Mouse (Mus musculus) lung, adult 10 weeks (tissue): ENCODE results near the gene Eif4e1b. TPM values are rescaled to one million over a fixed set of nuclear protein-coding genes. Genes with fewer than 3 reads are reported as not detected.

Source experiments
- polyA plus RNA-seq: library from polyadenylated mRNA; stranded (reverse); fragments of 350-450 nt; fragmentation: Illumina TruSeq; extraction: RNeasy Lipid Tissue Mini Kit (QIAGEN cat#74804); gene quantifications from one replicate; pipeline ENCODE4 v1.2.3, GENCODE M21; 2014; ENCODE audit warnings: low read depth, low replicate concordance; ENCODE audit not compliant: insufficient read depth

Eif4e1b gene
- not detected for polyA plus RNA-seq

DNA sequence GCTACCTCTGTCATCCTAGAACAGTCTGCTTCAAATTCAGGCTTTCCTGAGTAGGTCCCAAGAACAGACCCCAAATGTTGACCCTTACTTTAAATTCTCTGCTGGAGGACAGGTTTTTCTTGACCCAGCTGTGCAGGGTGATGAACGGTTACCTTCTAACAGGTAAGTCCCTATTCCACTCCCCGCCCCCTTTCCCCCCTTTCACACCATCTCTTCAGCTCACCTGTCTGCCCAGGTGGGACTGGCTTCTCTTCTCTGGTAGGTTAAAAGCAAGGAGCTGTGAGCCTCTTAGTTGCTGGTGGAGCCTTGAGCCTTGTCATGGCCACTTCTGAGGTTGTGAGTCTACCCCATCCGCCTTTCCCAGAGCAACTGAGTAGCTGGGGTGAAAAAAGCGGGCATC is at the start of gene Eif4e1b:
TSS of gene Eif4e1b (plus strand) at position 301 of the 400 bp plus-strand sequence.

DNA sequence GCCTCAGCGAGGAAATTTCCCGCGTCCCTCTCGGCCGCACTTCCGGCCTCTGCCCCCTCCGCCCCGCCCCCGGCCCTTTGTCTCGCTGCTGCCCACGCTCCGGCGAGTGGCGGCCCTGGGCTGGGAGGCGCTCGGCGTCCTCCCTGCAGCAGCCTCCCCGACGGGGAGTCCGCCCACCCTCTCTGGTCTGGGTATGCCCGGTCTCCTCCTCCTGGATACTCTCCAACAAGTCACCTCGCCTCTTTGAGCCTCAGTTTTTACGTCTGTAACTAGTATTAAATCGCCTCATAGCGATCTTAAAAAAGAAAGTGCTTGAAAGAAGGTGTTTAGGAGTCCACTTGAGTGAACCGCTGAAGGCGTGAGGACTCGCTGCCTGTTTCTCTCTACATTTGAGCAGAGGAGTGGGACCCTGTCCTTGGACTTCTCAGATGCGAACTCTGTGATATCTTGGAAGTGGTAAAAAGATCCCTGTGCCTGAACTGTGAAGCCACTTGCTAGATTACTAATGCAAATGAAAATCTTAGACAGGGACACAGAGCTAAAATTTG is 33.9 kb upstream of the Eif4e1b start, which contains the start of gene Gprin1:
TSS of gene Gprin1 (minus strand) at position 11 of the 548 bp plus-strand sequence.

GRCm38 (mm10) chr13:54766192-54766768 is 17.5 kb upstream of the Eif4e1b start, which contains the start of gene Sncb:
Gene Sncb (minus strand): TSS chr13:54766595.

GRCm38 (mm10) chr13:54788740-54789560 is 5.2 kb downstream of the Eif4e1b start, which contains the start of gene Tspan17:
Gene Tspan17 (plus strand): TSS chr13:54789377.

Other genes starting within 250 kb of the Eif4e1b start
- gene 4833439L19Rik, start 218.6 kb upstream of the Eif4e1b start, polyA plus RNA-seq = 58.1 TPM
- 6.6 TPM for gene Arl10, start 209.0 kb upstream of the Eif4e1b start, polyA plus RNA-seq
- gene Nop16, start 193.9 kb upstream of the Eif4e1b start, polyA plus RNA-seq = 19.5 TPM
- 143 TPM for gene Higd2a, start 193.8 kb upstream of the Eif4e1b start, polyA plus RNA-seq
- 110 TPM for gene Cltb, start 172.7 kb upstream of the Eif4e1b start, polyA plus RNA-seq
- gene Faf2, start 162.2 kb upstream of the Eif4e1b start, polyA plus RNA-seq = 15.4 TPM
- 30.2 TPM for gene Rnf44, start 90.1 kb upstream of the Eif4e1b start, polyA plus RNA-seq
- gene Cdhr2, start 82.5 kb upstream of the Eif4e1b start, polyA plus RNA-seq = not detected
- 0.06 TPM for gene Gprin1, start 34.1 kb upstream of the Eif4e1b start, polyA plus RNA-seq
- gene Sncb, start 17.4 kb upstream of the Eif4e1b start, polyA plus RNA-seq = not detected
- 33.8 TPM for gene Tspan17, start 5.4 kb downstream of the Eif4e1b start, polyA plus RNA-seq
- 1.6 TPM for gene Unc5a, start 165.4 kb downstream of the Eif4e1b start, polyA plus RNA-seq
- gene Hk3, start 237.4 kb downstream of the Eif4e1b start, polyA plus RNA-seq = 2.3 TPM